ENCODE assay signal across 14 mouse cellular contexts in the genomic region with DNA sequence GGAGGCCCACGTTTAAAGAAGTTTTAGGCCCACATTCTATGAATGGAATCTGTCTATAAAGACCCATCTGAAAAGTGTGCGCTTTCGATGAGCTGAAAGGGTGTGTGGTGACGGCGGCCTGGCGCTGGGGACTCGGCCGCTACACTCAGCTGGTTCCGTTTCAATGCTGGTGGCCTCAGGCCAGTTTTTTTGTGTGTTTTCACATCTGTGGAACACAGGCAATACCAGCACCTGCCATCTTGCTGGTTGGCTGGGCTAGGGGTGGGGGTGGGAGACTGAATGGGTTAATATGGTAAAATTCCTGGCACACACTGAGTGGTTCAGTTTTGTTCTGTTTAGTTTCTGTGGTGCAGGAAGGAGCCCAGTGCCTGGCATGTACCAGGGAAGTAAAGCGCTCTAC. TPM values are rescaled to one million over a fixed set of nuclear protein-coding genes. Genes with fewer than 3 reads are reported as not detected.
DNase-seq lines count a peak whose midpoint lies in the region; ATAC-seq and TF ChIP-seq lines count a peak whose summit lies in the region.
"Had no signal": no experiment of that assay in that cellular context is flagged by ENCODE, and none has a peak within 500 bp of the region (broad histone marks: within the 10 kb centered on the region; RNA-seq: fewer than 3 reads in every experiment).

No protein-coding gene starts in this region.

- ATAC-seq in liver, embryonic 16.5 days (ENCODE audit: low read depth) = no peak

- TF ChIP-seq POLR2A in liver, adult 2 months (IDR thresholded peaks at IDR 0.05; ENCODE audit: extremely low read depth, insufficient read depth, low read length) = no peak
- TF ChIP-seq POLR2A in brain, embryonic 14.5 days (IDR thresholded peaks at IDR 0.05; ENCODE audit: borderline replicate concordance, extremely low read depth, insufficient read depth, insufficient read length, poor library complexity, severe bottlenecking) = no peak

- peaks cover 24% of the 10 kb centered on the region for H3K79me2 ChIP-seq in liver, adult 2 months (ENCODE audit: control insufficient read depth, insufficient read depth, low read length)

- H3K4me2 ChIP-seq in liver, embryonic 16.5 days (ENCODE audit: low read depth, low read length) = no peak overlapping the region
- H3K4me2 ChIP-seq: embryonic facial prominence, embryonic 12.5 days; heart, embryonic 11.5 days had no signal

- H3K36me3 ChIP-seq in liver, adult 2 months (ENCODE audit: control insufficient read depth, insufficient read depth, low read length) = no peaks in the 10 kb centered on the region
- H3K36me3 ChIP-seq in liver, embryonic 16.5 days (ENCODE audit: control insufficient read depth, insufficient read depth) = peaks cover 2% of the 10 kb centered on the region; the same call in 1 of the 2 replicates
- H3K36me3 ChIP-seq: embryonic facial prominence, embryonic 12.5 days had no signal

- TF ChIP-seq CTCF in liver, adult 2 months (IDR thresholded peaks at IDR 0.05; ENCODE audit: low read depth, low read length) = no peak
- TF ChIP-seq CTCF in brain, embryonic 14.5 days (IDR thresholded peaks at IDR 0.05; ENCODE audit: borderline replicate concordance, extremely low read depth, insufficient read depth, insufficient read length) = no peak

- H3K27me3 ChIP-seq in liver, adult 2 months (ENCODE audit: control insufficient read depth, insufficient read depth, low read length) = no peaks in the 10 kb centered on the region
- H3K27me3 ChIP-seq in liver, embryonic 16.5 days (ENCODE audit: control insufficient read depth, insufficient read depth, low read depth, low read length) = no peaks in the 10 kb centered on the region
- H3K27me3 ChIP-seq: embryonic facial prominence, embryonic 12.5 days had no signal

- H3K27ac ChIP-seq in liver, adult 2 months (replicated peaks; ENCODE audit: insufficient read depth, low read depth, low read length) = peak overlapping the region; percentile 19; the same call in 1 of the 2 replicates
- peak overlapping the region; percentile 85 for H3K27ac ChIP-seq in liver, embryonic 16.5 days (ENCODE audit: low read length)
- H3K27ac ChIP-seq: embryonic facial prominence, embryonic 12.5 days had no signal

- H3K4me3 ChIP-seq in liver, adult 2 months (ENCODE audit: insufficient read depth, low read depth, low read length) = no peak overlapping the region
- no peak overlapping the region for H3K4me3 ChIP-seq in liver, embryonic 16.5 days (ENCODE audit: low read depth, low read length)
- H3K4me3 ChIP-seq: embryonic facial prominence, embryonic 12.5 days had no signal

- H3K9ac ChIP-seq in liver, adult 2 months (ENCODE audit: low read depth, low read length) = no peak overlapping the region
- H3K9ac ChIP-seq in liver, embryonic 16.5 days (ENCODE audit: low read depth, low read length) = no peak overlapping the region
- H3K9ac ChIP-seq: embryonic facial prominence, embryonic 12.5 days had no signal

- H3K4me1 ChIP-seq in liver, adult 2 months (ENCODE audit: control insufficient read depth, insufficient read depth, low read length) = peaks cover 42% of the 10 kb centered on the region
- H3K4me1 ChIP-seq in liver, embryonic 16.5 days (ENCODE audit: control insufficient read depth, low read depth, low read length) = peaks cover 65% of the 10 kb centered on the region
- H3K4me1 ChIP-seq: embryonic facial prominence, embryonic 12.5 days had no signal

- H3K9me3 ChIP-seq in liver, embryonic 16.5 days (replicated peaks; ENCODE audit: control insufficient read depth, low read length) = no peaks in the 10 kb centered on the region
- H3K9me3 ChIP-seq: embryonic facial prominence, embryonic 12.5 days; G1E had no signal

- DNase-seq in gastrocnemius, postnatal 10 days = peak; percentile 19
- DNase-seq in gastrocnemius, adult 18-20 months (ENCODE audit: low spot score) = no peak
- DNase-seq in liver, adult 2 months (ENCODE audit: extremely low read depth, low read depth, low spot score) = peak; percentile 61
- DNase-seq in liver = no peak
- peak; percentile 90 for DNase-seq in brain, embryonic 14.5 days (ENCODE audit: low read depth)
- no peak for DNase-seq in spleen, adult 18-20 months
- DNase-seq in cerebellum, adult 9-11 months = no peak
- DNase-seq: cerebellum, adult 9-10 months had no signal

- 75% methylated on average over 10 of the region's 10 CpGs for WGBS in liver, adult 2 months
- WGBS in liver, embryonic 16.5 days (ENCODE audit: insufficient replicate concordance) = 77% methylated on average over 10 of the region's 10 CpGs

RNA-seq across cellular contexts. Expression of a gene that starts 15.0 kb away (rescaled TPM):
- total RNA-seq in gastrocnemius, postnatal 10 days (2021) = 1 to 10 TPM; 5.5 to 7.6 TPM
- total RNA-seq in gastrocnemius, adult 18-20 months (2021) = 1 to 10 TPM; 6.3 to 7.4 TPM
- 10.6 and 12.5 TPM in 2 replicates for total RNA-seq in liver, adult 2 months (2014; rRNA removed)
- polyA plus RNA-seq in liver, adult 2 months (2012; rRNA removed) = 11.7 and 12.7 TPM in 2 replicates
- polyA plus RNA-seq in brain, embryonic 14.5 days (2012; rRNA removed) = 5.7 and 7.6 TPM in 2 replicates
- 25.8 and 26.4 TPM in 2 replicates for polyA plus RNA-seq in liver, embryonic 16.5 days (2015; fragmentation: Nextera tagmentation; extraction: Ambion mirVana)

RNA-seq across cellular contexts. Expression of a gene that starts 34.4 kb away (rescaled TPM):
- 1 to 10 TPM; 5.4 to 8.0 TPM for total RNA-seq in gastrocnemius, postnatal 10 days (2021)
- total RNA-seq in gastrocnemius, adult 18-20 months (2021) = 1 to 10 TPM; 2.9 to 4.7 TPM
- 4.0 and 5.0 TPM in 2 replicates for total RNA-seq in liver, adult 2 months (2014; rRNA removed)
- polyA plus RNA-seq in liver, adult 2 months (2012; rRNA removed) = 8.1 and 9.0 TPM in 2 replicates
- 9.5 and 9.7 TPM in 2 replicates for polyA plus RNA-seq in brain, embryonic 14.5 days (2012; rRNA removed)
- 4.1 and 4.7 TPM in 2 replicates for polyA plus RNA-seq in liver, embryonic 16.5 days (2015; fragmentation: Nextera tagmentation; extraction: Ambion mirVana)

RNA-seq across cellular contexts. Expression of a gene that starts 35.9 kb away (rescaled TPM):
- not detected for total RNA-seq in gastrocnemius, postnatal 10 days (2021)
- total RNA-seq in gastrocnemius, adult 18-20 months (2021) = not detected
- 0.20 TPM in 1 of 2 replicates, not detected in the other for total RNA-seq in liver, adult 2 months (2014; rRNA removed)
- polyA plus RNA-seq in liver, adult 2 months (2012; rRNA removed) = not detected in 2 replicates
- 0.03 TPM in 1 of 2 replicates, not detected in the other for polyA plus RNA-seq in brain, embryonic 14.5 days (2012; rRNA removed)
- 0.09 and 0.12 TPM in 2 replicates for polyA plus RNA-seq in liver, embryonic 16.5 days (2015; fragmentation: Nextera tagmentation; extraction: Ambion mirVana)
- total RNA-seq: left cerebral cortex, adult 18-20 months; monocyte, adult 5-6 weeks had no signal
- polyA plus RNA-seq: G1E; heart, embryonic 11.5 days had no signal

RNA-seq across cellular contexts. Expression of a gene that starts 52.2 kb away (rescaled TPM):
- total RNA-seq in gastrocnemius, postnatal 10 days (2021) = 10 to 100 TPM; 11.1 to 18.7 TPM
- total RNA-seq in gastrocnemius, adult 18-20 months (2021) = 10 to 100 TPM; 10.4 to 13.9 TPM
- 2.3 and 2.6 TPM in 2 replicates for total RNA-seq in liver, adult 2 months (2014; rRNA removed)
- polyA plus RNA-seq in liver, adult 2 months (2012; rRNA removed) = 11.0 and 15.6 TPM in 2 replicates
- 59.1 and 92.3 TPM in 2 replicates for polyA plus RNA-seq in brain, embryonic 14.5 days (2012; rRNA removed)
- polyA plus RNA-seq in liver, embryonic 16.5 days (2015; fragmentation: Nextera tagmentation; extraction: Ambion mirVana) = 9.1 and 10.7 TPM in 2 replicates

RNA-seq across cellular contexts. Expression of a gene that starts 54.3 kb away (rescaled TPM):
- total RNA-seq in gastrocnemius, postnatal 10 days (2021) = 100 to 1,000 TPM; 101 to 115 TPM
- 100 to 1,000 TPM; 186 to 189 TPM for total RNA-seq in gastrocnemius, adult 18-20 months (2021)
- total RNA-seq in liver, adult 2 months (2014; rRNA removed) = 0.46 and 0.81 TPM in 2 replicates
- 0.32 TPM in 2 replicates for polyA plus RNA-seq in liver, adult 2 months (2012; rRNA removed)
- polyA plus RNA-seq in brain, embryonic 14.5 days (2012; rRNA removed) = 1.1 and 1.5 TPM in 2 replicates
- 1.4 and 2.4 TPM in 2 replicates for polyA plus RNA-seq in liver, embryonic 16.5 days (2015; fragmentation: Nextera tagmentation; extraction: Ambion mirVana)
- total RNA-seq: monocyte, adult 5-6 weeks had no signal

Comparison
In these comparisons a context has a peak if more than half of its experiments do, and no peak if none do; other contexts are left out.
1. DNase-seq: peak in gastrocnemius, postnatal 10 days (single experiment), liver, adult 2 months (single experiment) and brain, embryonic 14.5 days (single experiment); none in gastrocnemius, adult 18-20 months (single experiment), liver (single experiment), spleen, adult 18-20 months (0 of 2) and cerebellum, adult 9-11 months (single experiment).